Mouse (Mus musculus) lung, postnatal 0 days (tissue): ENCODE data around the gene Kif19a.

Experiments
- CTCF ChIP-seq: IDR thresholded peaks from 2 replicates; pipeline ENCODE4 v1.5.1; 2016; ENCODE audit warnings: antibody characterized with exemption, mild to moderate bottlenecking
- EP300 ChIP-seq: IDR thresholded peaks from 2 replicates; pipeline ENCODE4 v1.6.1; 2016; ENCODE audit warnings: antibody characterized with exemption, mild to moderate bottlenecking, control low read depth

- no peak for TF ChIP-seq CTCF
- TF ChIP-seq EP300: no peak
Measured at GRCm38 (mm10) chr11:114803990-114804389, 38.8 kb downstream of the Kif19a start.
